Mouse (Mus musculus) layer of hippocampus, adult 9-11 months (tissue): ENCODE measurements around the gene Gm21294.
"Not testable (repeated sequence)": the region's sequence is repeated elsewhere in the genome, so short reads cannot be mapped to it uniquely, and the experiment has no call there.

Experiments
- DNase-seq: peaks from one replicate; pipeline ENCODE4 v3.0.0; 2022

Gm21294 gene

DNA sequence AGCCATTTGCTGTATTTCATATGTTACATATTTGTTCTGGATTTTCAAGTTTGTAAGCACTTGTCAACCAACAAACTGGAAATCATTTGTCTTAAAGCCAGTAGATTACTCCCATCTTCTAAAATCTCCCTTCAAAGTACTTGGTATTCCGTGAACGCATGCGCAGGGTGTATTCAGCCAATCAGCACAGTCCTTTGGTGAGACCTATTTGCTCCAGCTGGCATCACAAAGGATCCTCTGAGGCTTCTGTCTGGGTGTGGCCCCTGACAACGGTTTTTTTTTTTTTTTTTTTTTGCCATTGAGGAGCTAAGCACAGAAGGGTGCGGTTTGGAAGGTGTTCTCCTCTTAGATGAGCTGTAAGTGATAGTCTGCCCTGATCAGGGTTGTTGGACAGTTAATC lies at the start of gene Gm21294:
TSS of gene Gm21294 (plus strand) at position 301 of the 400 bp plus-strand sequence.
- not testable (repeated sequence) for DNase-seq

DNA sequence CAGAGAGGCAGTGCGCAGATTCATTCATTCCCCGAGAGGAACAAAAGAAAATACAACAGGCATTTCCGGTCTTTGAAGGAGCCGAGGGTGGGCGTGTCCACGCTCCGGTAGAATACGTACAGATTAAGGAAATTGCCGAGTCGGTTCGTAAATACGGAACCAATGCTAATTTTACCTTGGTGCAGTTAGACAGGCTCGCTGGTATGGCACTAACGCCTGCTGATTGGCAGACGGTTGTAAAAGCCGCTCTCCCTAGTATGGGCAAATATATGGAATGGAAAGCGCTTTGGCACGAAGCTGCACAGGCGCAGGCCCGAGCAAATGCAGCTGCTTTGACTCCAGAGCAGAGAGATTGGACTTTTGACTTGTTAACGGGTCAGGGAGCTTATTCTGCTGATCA lies 73.6 kb downstream of the Gm21294 start:
- peak; percentile 2 for DNase-seq
